Mouse (Mus musculus) limb, embryonic 11.5 days (tissue): Measurements from ENCODE around the gene Dennd1b. TPM values are rescaled to one million over a fixed set of nuclear protein-coding genes. Genes with fewer than 3 reads are reported as not detected.

ENCODE experiments used
- ATAC-seq: fragments of 200-750 bp; cut with Nextera tagmentation; 2 replicates; pipeline ENCODE4 v1.8.0; 2017; ENCODE audit warnings: low read depth; ENCODE audit not compliant: insufficient number of reproducible peaks, low FRiP score, low TSS enrichment
- DNase-seq: peaks from one replicate; pipeline ENCODE4 v3.0.0-alpha.2; 2015; ENCODE audit warnings: low spot score
- H3K27ac ChIP-seq: fragments of 300-500 bp; sonication (generic); replicated peaks from 2 replicates; pipeline ENCODE4 v1.5.1; 2014; ENCODE audit warnings: low read depth, mild to moderate bottlenecking, low read length
- H3K27me3 ChIP-seq: fragments of 300-500 bp; sonication (generic); 2 replicates; pipeline ENCODE4 v1.6.1; 2014; ENCODE audit warnings: mild to moderate bottlenecking, low read length, mixed read lengths; ENCODE audit not compliant: control insufficient read depth, insufficient read depth
- H3K36me3 ChIP-seq: fragments of 300-500 bp; sonication (generic); 2 replicates; pipeline ENCODE4 v1.6.1; 2014; ENCODE audit warnings: mild to moderate bottlenecking, low read length, moderate library complexity, mixed read lengths; ENCODE audit not compliant: control insufficient read depth, insufficient read depth
- H3K4me1 ChIP-seq: fragments of 300-500 bp; sonication (generic); 2 replicates; pipeline ENCODE4 v1.6.1; 2014; ENCODE audit warnings: low read length, mixed read lengths; ENCODE audit not compliant: control insufficient read depth, insufficient read depth
- H3K4me2 ChIP-seq: fragments of 300-500 bp; sonication (generic); 2 replicates; pipeline ENCODE4 v1.6.1; 2014; ENCODE audit warnings: low read depth, mild to moderate bottlenecking, moderate library complexity; ENCODE audit not compliant: severe bottlenecking
- H3K4me3 ChIP-seq: fragments of 300-500 bp; sonication (generic); 2 replicates; pipeline ENCODE4 v1.5.1; 2014; ENCODE audit warnings: low read depth, low read length
- H3K9ac ChIP-seq: fragments of 300-500 bp; sonication (generic); 2 replicates; pipeline ENCODE4 v1.6.1; 2014; ENCODE audit warnings: mild to moderate bottlenecking, low read length
- H3K9me3 ChIP-seq: fragments of 300-500 bp; sonication (generic); 2 replicates; pipeline ENCODE4 v1.6.1; 2016; ENCODE audit warnings: low read length; ENCODE audit not compliant: control insufficient read depth
- WGBS: fragments of 180-500 bp; shearing (Covaris S2); extraction: QIAGEN DNeasy Blood & Tissue Kit; methylation state at CpG from one replicate; pipeline ENCODE4 v1.1.7; 2014; 5-methylcytosine and 5-hydroxymethylcytosine counted together
- polyA plus RNA-seq: library from polyadenylated mRNA; unstranded; fragments of >200 nt; fragmentation: Nextera tagmentation; extraction: Ambion mirVana; gene quantifications from 2 replicates; pipeline ENCODE4 v1.2.1, GENCODE M21; 2014

Dennd1b gene
- polyA plus RNA-seq: 10.5 and 11.6 TPM in 2 replicates

GRCm38 (mm10) chr1:138963161-138963867, at the start of gene Dennd1b:
TSS of gene Dennd1b (plus strand) at chr1:138963435.
- DNase-seq (peak; percentile 81), ATAC-seq (peak; percentile 84)
- Histone ChIP-seq H3K4me3 (peak within 1 kb of the TSS; percentile 66), H3K36me3 (no peaks in the 10 kb centered on the region), H3K4me2 (peak within 1 kb of the TSS; percentile 64), H3K4me1 (peaks cover 11% of the 10 kb centered on the region), H3K9me3 (no peaks in the 10 kb centered on the region), H3K9ac (peak within 1 kb of the TSS; percentile 91), H3K27me3 (no peaks in the 10 kb centered on the region), H3K27ac (peak within 1 kb of the TSS; percentile 87)
- WGBS: under 1% methylated on average over 35 of the region's 69 CpGs

DNA sequence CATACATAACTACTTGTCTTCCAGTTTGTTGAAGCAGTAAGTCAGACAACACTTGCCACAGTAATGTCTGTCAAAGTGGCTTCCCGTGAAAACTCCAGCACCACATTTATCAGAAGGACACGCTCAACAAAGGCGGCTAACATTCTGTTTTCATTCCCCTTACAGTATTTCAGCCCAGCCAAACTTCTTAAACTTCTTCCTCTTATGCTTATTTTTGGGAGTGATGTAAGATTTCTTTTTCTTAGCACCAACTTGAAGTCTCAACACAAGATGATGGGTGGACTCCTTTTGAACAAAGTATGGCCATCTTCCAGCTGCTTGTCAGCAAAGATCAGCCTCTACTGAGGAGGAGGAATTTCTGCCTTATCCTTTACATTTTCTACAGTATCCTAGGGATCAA, 47.6 kb upstream of the Dennd1b start:
- Histone ChIP-seq H3K4me2 (no peak overlapping the region), H3K9me3 (no peaks in the 10 kb centered on the region), H3K27me3 (no peaks in the 10 kb centered on the region), H3K36me3 (no peaks in the 10 kb centered on the region), H3K27ac (no peak overlapping the region), H3K9ac (no peak overlapping the region), H3K4me1 (no peaks in the 10 kb centered on the region), H3K4me3 (no peak overlapping the region)
- ATAC-seq (no peak), DNase-seq (no peak)
- 95% methylated on average over 3 of the region's 3 CpGs for WGBS

- Histone ChIP-seq H3K4me3 (no peak overlapping the region), H3K9ac (no peak overlapping the region), H3K4me1 (no peaks in the 10 kb centered on the region), H3K27ac (no peak overlapping the region), H3K4me2 (no peak overlapping the region), H3K9me3 (no peaks in the 10 kb centered on the region), H3K36me3 (no peaks in the 10 kb centered on the region), H3K27me3 (no peaks in the 10 kb centered on the region)
- WGBS: 82% methylated on average over 5 of the region's 5 CpGs
- ATAC-seq (no peak), DNase-seq (no peak)
Measured at GRCm38 (mm10) chr1:138919601-138920000, 43.6 kb upstream of the Dennd1b start.

- no peak overlapping the region for H3K9ac ChIP-seq
- ATAC-seq (no peak), DNase-seq (no peak)
- H3K4me1 ChIP-seq: no peaks in the 10 kb centered on the region
- H3K4me2 ChIP-seq: no peak overlapping the region
- no peaks in the 10 kb centered on the region for H3K36me3 ChIP-seq
- H3K9me3 ChIP-seq: no peaks in the 10 kb centered on the region
- H3K4me3 ChIP-seq: no peak overlapping the region
- 84% methylated on average over 3 of the region's 3 CpGs for WGBS
- H3K27ac ChIP-seq: no peak overlapping the region
- H3K27me3 ChIP-seq: no peaks in the 10 kb centered on the region
Measured at GRCm38 (mm10) chr1:138920082-138920481, 43.2 kb upstream of the Dennd1b start.

- 66% methylated on average over 1 of the region's 1 CpGs for WGBS
Measured at GRCm38 (mm10) chr1:138920799-138921198, 42.4 kb upstream of the Dennd1b start.

GRCm38 (mm10) chr1:138922886-138923285, 40.3 kb upstream of the Dennd1b start:
- 88% methylated on average over 6 of the region's 6 CpGs for WGBS
- no peak for ATAC-seq
- no peak overlapping the region for H3K27ac ChIP-seq

More at GRCm38 (mm10) chr1:138920799-138921198, 42.4 kb upstream of the Dennd1b start:
- Histone ChIP-seq H3K9ac (no peak overlapping the region), H3K4me3 (no peak overlapping the region), H3K4me1 (no peaks in the 10 kb centered on the region), H3K36me3 (no peaks in the 10 kb centered on the region), H3K27ac (no peak overlapping the region), H3K9me3 (no peaks in the 10 kb centered on the region), H3K4me2 (no peak overlapping the region), H3K27me3 (no peaks in the 10 kb centered on the region)
- DNase-seq (no peak), ATAC-seq (no peak)

GRCm38 (mm10) chr1:138924282-138924681, 39.0 kb upstream of the Dennd1b start:
- no peak overlapping the region for H3K4me2 ChIP-seq
- ATAC-seq: no peak
- 84% methylated on average over 2 of the region's 2 CpGs for WGBS
- no peaks in the 10 kb centered on the region for H3K27me3 ChIP-seq
- no peaks in the 10 kb centered on the region for H3K36me3 ChIP-seq
- no peak overlapping the region for H3K27ac ChIP-seq
- H3K4me1 ChIP-seq: no peaks in the 10 kb centered on the region
- H3K9ac ChIP-seq: no peak overlapping the region
- no peaks in the 10 kb centered on the region for H3K9me3 ChIP-seq
- no peak overlapping the region for H3K4me3 ChIP-seq
- no peak for DNase-seq

More at GRCm38 (mm10) chr1:138922886-138923285, 40.3 kb upstream of the Dennd1b start:
- Histone ChIP-seq H3K4me3 (no peak overlapping the region), H3K4me2 (no peak overlapping the region), H3K27me3 (no peaks in the 10 kb centered on the region), H3K9ac (no peak overlapping the region), H3K4me1 (no peaks in the 10 kb centered on the region), H3K9me3 (no peaks in the 10 kb centered on the region), H3K36me3 (no peaks in the 10 kb centered on the region)
- DNase-seq: no peak

- H3K27ac ChIP-seq: no peak overlapping the region
- H3K4me1 ChIP-seq: no peaks in the 10 kb centered on the region
- ATAC-seq: no peak
- no peaks in the 10 kb centered on the region for H3K9me3 ChIP-seq
- H3K4me3 ChIP-seq: no peak overlapping the region
- DNase-seq: no peak
- 82% methylated on average over 11 of the region's 11 CpGs for WGBS
- H3K27me3 ChIP-seq: no peaks in the 10 kb centered on the region
- H3K9ac ChIP-seq: no peak overlapping the region
- H3K4me2 ChIP-seq: no peak overlapping the region
- H3K36me3 ChIP-seq: no peaks in the 10 kb centered on the region
Measured at GRCm38 (mm10) chr1:138928671-138929483, 34.4 kb upstream of the Dennd1b start.
